Mouse (Mus musculus) thymus, postnatal 4 days (tissue): ENCODE measurements at regions not wholly inside any gene's neighbourhood (a gene's known extent, or its start where the extent isn't known, plus 50 kb on each side); places are given as distances from the start of the nearest gene placed in this dataset.
"Not testable (repeated sequence)": the region's sequence is repeated elsewhere in the genome, so short reads cannot be mapped to it uniquely, and the experiment has no call there.

ENCODE experiments used
- DNase-seq: peaks from one replicate; pipeline ENCODE4 v3.0.0; 2021

- no peak for DNase-seq
Observed at GRCm38 (mm10) chr13:5628124-5628523, 233.2 kb upstream of the Klf6 start.

DNA sequence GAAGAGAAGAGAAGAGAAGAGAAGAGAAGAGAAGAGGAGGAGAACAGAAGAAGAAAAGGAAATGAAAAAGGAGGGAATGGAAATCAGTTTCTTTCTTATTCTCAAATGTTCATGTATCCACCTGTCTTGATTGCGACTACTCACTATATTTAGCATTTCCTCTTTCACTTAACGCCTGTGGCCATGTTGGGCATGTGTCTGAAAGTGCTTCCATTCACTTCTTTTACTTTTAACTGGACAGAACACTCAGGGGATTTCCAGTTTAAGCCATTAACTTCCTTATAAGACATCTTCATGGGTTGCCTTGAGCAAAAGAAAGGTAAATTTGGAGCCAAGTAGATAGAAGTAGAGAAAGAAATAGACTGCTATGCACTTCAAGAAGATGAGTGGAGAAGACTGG, 226.3 kb upstream of the Klf6 start:
- DNase-seq, result no peak

- DNase-seq, result no peak
Observed at GRCm38 (mm10) chr13:5641743-5642510, 219.4 kb upstream of the Klf6 start.

DNA sequence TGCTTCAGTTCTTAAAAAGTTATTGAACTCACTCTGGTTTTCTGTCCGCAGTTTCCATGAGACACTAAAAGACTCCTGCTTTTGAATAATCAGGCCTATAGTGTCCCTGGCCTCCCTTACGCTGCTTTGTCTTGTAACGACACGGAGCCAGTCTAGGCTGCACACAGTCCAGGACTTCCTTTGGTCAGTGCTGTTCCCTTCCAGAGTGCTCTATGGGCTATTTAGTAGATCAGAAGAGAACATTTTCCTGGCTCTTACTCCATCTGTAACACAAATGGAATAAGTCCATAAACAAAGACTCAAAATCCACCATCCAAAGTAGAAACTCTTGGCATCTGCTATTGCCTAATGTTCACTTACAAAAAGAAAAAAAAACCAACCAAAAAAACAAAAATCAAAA, 213.0 kb upstream of the Klf6 start:
- no peak for DNase-seq

DNA sequence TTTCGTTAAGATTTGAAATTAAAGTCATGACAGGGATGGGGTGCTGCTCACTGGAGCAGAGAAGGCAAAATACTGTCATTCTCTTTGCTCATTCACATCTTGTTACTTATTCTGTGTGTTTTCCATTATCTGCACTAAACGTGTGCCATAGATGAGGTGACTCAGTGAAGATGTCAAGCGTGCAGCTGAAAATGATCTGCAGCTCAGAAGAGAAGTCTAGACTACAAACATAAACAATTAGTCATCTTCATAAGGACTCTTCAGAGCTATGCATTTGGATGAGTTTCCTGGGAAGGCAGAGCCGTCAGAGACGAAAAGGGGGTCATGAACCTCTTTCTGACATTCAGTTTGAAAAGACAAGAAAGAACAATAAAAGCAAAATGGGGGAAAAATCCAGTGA, 203.7 kb upstream of the Klf6 start:
- no peak for DNase-seq

DNA sequence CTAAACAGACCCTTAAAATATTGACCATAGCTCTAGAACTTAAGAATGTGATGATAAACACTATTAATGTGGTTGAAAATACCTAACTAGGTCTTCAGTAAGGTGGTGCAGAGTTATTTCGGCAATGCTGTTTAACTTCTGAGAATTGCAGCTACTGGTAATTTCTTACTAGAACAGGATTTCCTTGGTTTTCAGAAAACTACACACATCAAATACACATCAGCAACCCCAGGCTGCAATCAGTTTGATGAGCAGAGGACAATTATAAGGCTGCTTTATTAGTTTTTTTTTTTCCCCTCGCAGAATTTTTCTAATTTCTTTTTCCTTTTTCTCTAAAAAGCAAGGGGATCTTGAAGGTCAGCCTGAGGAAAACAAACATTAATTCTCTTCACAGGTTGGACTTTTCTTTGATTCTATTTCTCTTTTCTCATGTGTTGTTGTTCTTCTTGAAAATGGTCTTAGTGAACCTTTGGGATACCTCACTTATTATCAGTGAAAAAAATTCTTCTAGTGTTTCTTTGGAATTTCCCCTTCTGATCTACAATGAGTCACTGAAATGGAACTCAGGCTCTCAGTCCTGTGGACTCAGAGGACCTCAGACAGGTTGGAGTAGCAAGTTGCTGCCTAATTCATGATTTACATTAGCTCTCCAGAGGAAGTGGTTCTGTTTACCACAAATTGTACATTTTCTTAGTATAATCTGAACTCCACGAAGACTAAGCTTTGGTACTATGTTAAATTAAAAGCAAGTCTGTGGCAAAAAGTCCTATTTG, 194.9 kb upstream of the Klf6 start:
- no peak for DNase-seq

- no peak for DNase-seq
Observed at GRCm38 (mm10) chr13:5675668-5676067, 185.6 kb upstream of the Klf6 start.

DNA sequence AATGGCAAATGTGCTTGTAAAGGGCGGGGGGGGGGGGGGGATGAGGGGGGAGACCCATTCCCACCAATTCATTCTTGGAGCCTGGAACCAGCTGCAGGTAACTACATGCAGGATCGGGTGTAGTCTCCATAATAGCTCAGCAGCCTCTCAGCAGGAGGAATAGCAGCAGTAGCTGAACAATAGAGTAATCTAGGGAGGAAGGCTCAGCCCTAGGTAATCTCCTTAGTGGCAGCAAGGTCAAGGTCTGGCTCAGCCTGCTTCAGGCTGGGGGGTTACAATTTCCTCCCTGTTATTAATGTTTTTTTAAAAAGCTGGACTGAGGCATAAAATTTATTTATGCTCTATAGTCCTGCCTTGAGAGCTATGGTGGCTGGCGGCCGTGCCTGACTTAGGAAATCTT, 171.2 kb upstream of the Klf6 start:
- no peak for DNase-seq

GRCm38 (mm10) chr13:5690680-5691079, 170.6 kb upstream of the Klf6 start:
- not testable (repeated sequence) for DNase-seq

GRCm38 (mm10) chr13:5694626-5695025, 166.7 kb upstream of the Klf6 start:
- DNase-seq, result peak; percentile 10

GRCm38 (mm10) chr13:5695581-5695980, 165.7 kb upstream of the Klf6 start:
- not testable (repeated sequence) for DNase-seq

- no peak for DNase-seq
Observed at GRCm38 (mm10) chr13:5696377-5696776, 164.9 kb upstream of the Klf6 start.

DNA sequence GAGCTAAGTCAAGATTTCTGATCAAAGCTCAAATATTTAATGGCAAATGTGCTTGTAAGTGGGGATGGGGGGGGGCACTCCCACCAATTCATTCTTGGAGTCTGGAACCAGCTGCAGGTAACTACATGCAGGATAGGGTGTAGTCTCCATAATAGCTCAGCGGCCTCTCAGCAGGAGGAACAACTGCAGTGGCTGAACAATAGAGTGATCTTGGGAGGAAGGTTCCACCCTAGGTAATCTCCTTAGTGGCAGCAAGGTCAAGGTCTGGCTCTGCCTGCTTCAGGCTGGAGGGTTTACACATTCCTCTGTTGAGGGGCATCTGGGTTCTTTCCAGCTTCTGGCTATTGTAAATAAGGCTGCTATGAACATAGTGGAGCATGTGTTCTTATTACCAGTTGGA, 164.0 kb upstream of the Klf6 start:
- DNase-seq, result not testable (repeated sequence)

GRCm38 (mm10) chr13:5702071-5702470, 159.2 kb upstream of the Klf6 start:
- no peak for DNase-seq

GRCm38 (mm10) chr13:5704991-5705390, 156.3 kb upstream of the Klf6 start:
- no peak for DNase-seq

DNA sequence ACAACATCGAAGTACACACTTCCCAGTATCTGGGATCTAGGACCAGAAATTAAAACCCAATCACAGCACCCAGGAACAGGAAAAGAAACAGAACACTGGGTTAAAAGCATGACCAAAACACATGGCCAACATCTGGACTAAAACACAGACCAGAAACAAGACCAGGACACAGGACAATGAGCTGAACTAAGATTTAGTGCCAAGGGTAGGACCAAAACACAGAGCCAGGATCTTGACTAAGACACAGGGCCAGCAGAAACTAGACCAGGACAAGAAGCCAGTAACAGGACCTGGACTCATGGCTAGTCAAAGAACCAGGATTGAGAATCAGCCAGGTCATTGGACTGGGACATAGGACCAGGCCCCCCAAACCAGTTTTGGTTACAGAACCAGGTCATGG, 149.6 kb upstream of the Klf6 start:
- DNase-seq, result no peak

DNA sequence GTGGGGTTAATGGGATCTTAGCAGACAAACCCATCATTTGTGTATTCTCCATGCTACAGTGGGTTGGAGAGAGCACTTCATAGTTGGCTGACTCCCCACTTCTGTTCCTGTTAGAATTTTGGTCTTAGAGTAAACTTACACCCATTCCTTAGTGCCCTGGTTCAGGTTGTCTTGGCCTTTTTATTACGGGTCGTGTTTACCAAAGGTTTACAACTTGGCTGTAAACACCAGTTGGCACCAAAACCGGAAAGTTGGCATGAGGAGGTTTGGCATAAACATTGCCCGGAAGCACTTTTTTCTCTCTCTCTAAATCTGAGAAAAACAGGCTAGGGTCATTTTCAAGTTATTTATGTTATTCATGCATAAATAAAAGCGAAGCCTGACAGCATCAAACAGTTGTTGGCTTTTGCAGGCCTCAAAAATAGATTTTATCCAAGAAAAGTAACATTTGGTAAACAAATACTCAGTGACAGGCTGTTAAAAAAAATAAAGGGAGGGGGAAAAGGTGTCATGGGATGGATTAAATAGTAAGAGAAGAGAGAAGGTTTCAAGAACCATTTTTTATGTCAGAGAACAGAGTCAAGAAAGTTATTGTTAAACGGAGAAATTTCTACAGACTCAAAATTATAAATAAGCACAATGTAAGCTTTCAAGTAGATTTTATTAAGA, 148.0 kb upstream of the Klf6 start:
- no peak for DNase-seq

- DNase-seq, result peak; percentile 18
Observed at GRCm38 (mm10) chr13:5714191-5714591, 147.1 kb upstream of the Klf6 start.

DNA sequence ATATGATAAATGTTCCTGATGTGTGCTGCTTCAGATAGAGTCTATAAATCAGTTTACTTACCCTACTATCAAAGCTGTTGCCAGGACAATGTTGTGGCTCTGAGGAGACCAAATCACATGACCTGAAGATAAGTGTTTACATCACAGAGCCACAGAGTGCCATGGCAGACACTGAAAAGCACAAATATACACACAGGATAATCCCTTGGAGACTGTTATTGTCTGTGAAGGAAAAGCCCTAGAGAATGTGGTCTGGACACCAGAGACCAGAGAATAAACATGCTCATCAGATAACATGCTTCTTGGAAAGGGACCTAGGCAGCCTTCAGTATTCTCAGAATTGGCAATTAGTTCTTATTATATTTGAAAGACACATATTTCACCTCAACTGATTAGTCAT, 146.5 kb upstream of the Klf6 start:
- no peak for DNase-seq

GRCm38 (mm10) chr13:5716749-5717148, 144.5 kb upstream of the Klf6 start:
- DNase-seq, result no peak

GRCm38 (mm10) chr13:5723319-5723718, 138.0 kb upstream of the Klf6 start:
- DNase-seq, result no peak

GRCm38 (mm10) chr13:5724364-5724763, 136.9 kb upstream of the Klf6 start:
- no peak for DNase-seq

DNA sequence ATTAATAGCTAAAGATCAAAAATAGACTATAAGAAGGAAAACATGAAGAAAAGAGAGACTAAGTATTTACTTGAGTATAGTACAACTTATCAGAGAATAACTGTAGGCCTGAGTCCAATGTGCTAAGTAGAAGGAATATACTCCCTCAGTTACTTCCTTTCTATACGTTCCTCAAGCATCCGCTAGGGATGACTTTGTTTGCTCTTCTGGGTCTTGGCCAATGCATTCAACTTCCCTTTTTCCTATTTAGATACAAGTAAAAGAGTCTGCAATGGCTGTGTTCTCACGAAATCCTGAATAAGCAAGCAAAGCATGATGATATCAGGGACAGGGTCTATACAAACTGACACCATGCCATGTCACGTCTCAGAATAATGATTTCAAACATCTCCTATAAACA, 135.3 kb upstream of the Klf6 start:
- no peak for DNase-seq

DNA sequence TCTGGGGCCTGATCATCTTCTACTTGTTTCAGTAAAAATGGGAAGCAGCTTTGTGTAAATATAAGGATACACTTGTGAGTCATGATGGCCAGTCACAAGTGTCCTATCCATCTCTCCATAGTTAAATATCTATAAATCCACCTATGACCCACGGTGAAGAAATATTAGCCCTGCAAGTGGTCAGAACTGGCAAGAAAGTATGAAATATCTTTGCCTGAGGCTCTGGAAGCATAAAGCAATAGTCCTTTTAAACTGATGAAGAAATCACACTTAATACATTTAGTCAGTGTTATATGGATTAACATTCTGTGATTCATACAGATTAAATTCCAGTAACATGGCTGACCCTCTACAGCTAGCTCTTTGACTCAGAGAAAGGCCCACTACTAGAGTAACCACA, 134.8 kb upstream of the Klf6 start:
- no peak for DNase-seq
